Mouse (Mus musculus) brain, embryonic 14.5 days (tissue): ENCODE results near the gene Lypd6. TPM values are rescaled to one million over a fixed set of nuclear protein-coding genes. Genes with fewer than 3 reads are reported as not detected.

Source experiments
- DNase-seq: peaks from one replicate; pipeline ENCODE4 v3.0.0-alpha.2; 2011; ENCODE audit warnings: low read depth
- CTCF ChIP-seq: fragments of 200-500 bp; IDR thresholded peaks from 2 replicates; pipeline ENCODE4 v1.5.1; 2012; ENCODE audit warnings: inconsistent platforms, mild to moderate bottlenecking, moderate library complexity, borderline replicate concordance; ENCODE audit not compliant: insufficient read depth, insufficient read length; ENCODE audit errors: extremely low read depth
- POLR2A ChIP-seq: fragments of 200-500 bp; IDR thresholded peaks from 2 replicates; pipeline ENCODE4 v1.6.1; 2012; ENCODE audit warnings: mild to moderate bottlenecking, inconsistent platforms, borderline replicate concordance; ENCODE audit not compliant: poor library complexity, insufficient read depth, insufficient read length, severe bottlenecking; ENCODE audit errors: extremely low read depth
- polyA plus RNA-seq: library from polyadenylated mRNA; depleted of rRNA; stranded (reverse); fragments of >200 nt; gene quantifications from 2 replicates; pipeline ENCODE4 v1.2.3, GENCODE M21; 2012; rRNA removed

The Lypd6 gene
- polyA plus RNA-seq, 1 experiment = 7.6 TPM

DNA sequence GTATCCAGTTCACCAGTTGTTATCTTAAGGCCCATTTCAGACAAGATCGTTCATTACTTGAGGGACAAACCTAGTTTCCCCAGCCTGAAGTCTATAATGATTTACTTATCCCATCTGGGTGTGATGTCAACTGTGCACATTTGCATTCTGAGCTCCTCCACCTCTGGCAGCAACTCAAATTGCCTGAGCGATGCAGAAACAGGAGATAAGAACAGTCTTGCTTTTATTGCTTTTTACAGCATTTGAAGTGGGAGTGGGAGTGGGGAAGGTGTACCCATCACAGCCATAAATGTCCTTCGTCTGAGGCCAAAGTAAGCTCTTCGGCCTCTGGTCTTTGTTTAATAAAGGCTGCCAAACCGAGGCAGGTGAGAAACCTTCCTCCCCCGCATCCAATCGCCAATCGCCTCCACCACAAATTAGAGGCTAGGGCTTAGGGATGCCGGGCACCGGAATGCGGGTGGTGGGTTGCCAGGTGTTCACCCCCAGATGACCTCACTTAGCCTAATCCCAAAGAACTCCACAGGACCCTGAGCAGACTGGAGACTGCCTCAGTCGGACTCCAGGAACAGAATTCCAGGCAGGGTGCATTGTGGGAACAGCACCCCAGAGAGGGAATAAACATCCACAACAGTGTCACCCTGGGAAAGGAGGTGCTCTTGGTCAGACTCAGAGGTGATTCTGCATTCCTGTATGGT, 120.6 kb downstream of the Lypd6 start:
- peak; percentile 66 for DNase-seq
- TF ChIP-seq POLR2A (no peak), CTCF (no peak)

DNA sequence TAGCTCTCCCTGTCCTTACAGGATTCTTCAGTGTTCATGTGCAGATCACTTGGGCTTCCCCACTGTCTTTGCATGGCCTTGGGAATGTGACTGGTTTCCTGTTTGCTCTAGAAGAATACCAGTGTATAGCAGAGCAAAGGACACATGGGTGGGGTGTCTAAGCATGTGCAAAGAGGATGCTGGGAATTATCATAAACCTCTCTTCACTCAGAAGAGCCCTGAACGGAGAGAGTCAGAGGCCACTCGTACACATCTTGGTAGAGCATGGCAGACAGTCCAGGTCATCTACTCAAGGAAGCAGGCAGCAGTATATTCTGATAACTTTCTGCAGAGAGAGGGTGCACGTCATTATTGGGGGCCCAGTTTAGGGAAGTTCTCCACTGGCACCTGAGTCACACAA, 122.6 kb downstream of the Lypd6 start:
- DNase-seq = no peak
- TF ChIP-seq POLR2A (no peak), CTCF (no peak)

DNA sequence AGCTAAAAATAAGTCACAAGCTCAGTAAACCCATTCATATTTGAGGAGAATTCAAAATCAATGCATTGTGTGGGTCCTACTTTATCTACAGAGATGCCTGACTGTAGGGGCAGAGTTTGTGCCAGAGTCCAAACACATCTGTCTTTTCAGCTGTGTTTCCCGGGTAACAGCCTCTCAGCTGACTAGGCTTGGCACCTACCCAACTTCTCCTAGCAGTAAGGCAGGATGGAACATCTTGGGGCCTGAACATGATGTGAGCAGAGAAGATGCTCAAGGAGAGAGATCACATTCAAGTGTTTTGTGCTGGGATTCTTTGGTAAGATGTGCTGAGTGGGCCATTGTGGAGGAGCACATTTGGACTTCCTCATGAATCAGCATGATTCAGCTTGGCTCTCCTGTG, 130.5 kb downstream of the Lypd6 start:
- TF ChIP-seq CTCF (no peak), POLR2A (no peak)
- DNase-seq = peak; percentile 77

DNA sequence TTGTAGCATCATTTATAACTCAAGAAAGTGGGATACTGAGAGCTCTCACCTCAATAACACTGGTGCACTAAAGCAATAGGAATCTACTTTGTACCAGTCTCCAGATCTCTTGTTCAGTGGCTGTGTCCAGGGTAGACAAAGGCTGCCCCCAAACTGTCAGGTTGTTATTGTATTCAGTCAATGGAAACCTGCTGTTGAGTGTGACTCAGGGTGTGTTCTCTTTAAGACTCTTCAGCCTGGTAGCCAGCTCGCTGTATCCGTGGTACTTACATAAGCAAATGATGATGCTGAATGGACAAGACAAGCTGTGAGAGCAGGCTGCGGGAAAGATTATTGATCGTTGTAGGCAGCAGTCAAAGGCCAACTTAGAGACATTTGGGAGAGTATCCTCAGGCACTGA, 131.6 kb downstream of the Lypd6 start:
- TF ChIP-seq POLR2A (no peak), CTCF (no peak)
- DNase-seq = no peak

DNA sequence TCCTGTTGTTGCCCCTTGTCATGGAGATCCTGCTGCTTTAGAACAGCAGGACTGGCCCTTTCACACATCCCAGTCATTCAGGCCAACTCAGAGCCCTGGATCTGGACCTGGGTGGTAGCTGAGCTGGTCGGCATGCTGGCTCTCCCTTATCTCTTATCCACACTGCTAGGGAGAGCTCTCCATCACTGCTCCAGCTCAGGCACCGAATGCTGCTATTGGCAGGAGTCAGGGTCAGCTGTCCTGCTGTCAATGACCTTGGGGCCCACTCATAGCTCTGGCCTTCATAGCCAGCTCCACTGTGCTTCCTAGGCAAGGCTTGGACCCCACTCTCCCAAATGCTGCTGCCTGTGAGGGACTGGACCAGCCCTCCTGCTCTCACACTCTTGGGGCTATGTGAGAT, 134.3 kb downstream of the Lypd6 start:
- TF ChIP-seq CTCF (no peak), POLR2A (no peak)
- DNase-seq = no peak

DNA sequence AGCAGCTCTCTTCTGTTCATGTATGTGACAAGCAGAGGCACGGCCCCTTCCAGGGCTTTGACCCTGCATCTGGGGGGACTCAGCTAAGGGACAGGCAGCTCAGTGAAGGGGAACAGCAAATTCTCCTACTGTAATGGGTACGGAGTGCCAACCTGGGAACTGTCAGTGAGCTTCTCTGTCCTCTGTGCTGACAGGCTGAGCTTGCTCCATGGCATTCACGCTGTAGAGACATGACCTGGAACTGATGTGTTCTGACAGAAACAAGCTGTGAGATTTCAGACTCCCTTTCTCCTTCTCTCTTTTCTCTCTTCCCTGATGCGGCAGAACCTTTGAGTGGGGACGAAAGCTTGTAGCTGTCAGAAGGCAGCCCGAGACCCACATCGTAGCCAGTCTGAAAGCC, 154.3 kb downstream of the Lypd6 start:
- DNase-seq = peak; percentile 23
- TF ChIP-seq CTCF (no peak), POLR2A (no peak)

DNA sequence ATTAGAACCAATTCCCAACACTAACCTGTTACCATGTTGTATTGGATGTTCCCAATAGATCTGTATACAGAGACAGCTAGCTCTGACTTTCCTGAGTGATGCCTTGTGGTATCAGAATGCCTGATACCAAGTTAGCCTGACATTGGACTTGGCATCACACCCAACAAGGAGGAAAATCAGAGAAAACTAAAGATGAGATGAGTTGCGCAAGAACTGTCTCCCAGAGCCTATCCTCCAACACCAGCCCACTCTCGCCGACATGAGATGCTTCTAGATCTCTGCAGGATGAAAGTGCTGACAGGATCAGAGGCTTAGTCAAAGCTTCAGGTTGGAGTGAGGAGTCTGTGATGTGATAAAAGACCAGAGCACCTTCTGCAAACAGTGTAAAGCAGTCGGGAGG, 158.8 kb downstream of the Lypd6 start:
- no peak for DNase-seq
- TF ChIP-seq POLR2A = no peak
- TF ChIP-seq CTCF = no peak

DNA sequence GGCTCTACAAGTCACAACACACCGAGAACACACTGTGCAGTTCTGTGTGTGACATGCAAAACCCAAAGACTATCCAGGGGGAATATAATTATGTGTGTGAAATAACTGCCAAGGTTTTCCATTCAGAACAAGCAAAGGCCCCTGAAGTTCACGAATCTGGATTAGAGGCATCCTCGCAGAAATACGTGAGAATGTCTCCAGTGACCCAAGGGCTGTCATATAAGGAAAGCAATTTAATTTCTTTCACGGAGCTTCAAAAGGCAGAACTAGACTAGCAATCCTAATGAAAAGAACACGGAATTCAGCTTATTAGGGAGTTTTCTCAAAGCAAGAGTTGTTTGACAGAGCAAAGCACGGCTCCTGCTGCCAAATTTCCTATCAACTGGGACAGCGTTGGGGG, 167.3 kb downstream of the Lypd6 start:
- DNase-seq = peak; percentile 74

More for the DNA sequence above, 167.3 kb downstream of the Lypd6 start:
- no peak for TF ChIP-seq CTCF
- no peak for TF ChIP-seq POLR2A

Other genes with a start within 250 kb of the Lypd6 start
- 81.0 and 100 TPM in 2 replicates for gene Mmadhc, start 230.4 kb downstream of the Lypd6 start, polyA plus RNA-seq